Mouse (Mus musculus) hematopoietic stem cell, adult 5-6 weeks (primary cell): ENCODE data around the gene Gm49450. TPM values are rescaled to one million over a fixed set of nuclear protein-coding genes. Genes with fewer than 3 reads are reported as not detected.

Experiments
- ATAC-seq, 2 experiments: fragments of 125-278 bp in 1 of 2; replicated peaks in 1 of 2; 2 replicates each; pipeline ENCODE4 v1.8.0; 2016 to 2017; ENCODE audit warnings: inconsistent platforms in 2 of 2, mild to moderate bottlenecking in 2 of 2, moderate number of reproducible peaks in 2 of 2, low read depth in 1 of 2, moderate TSS enrichment in 1 of 2; ENCODE audit not compliant: low FRiP score in 2 of 2, poor library complexity in 2 of 2, severe bottlenecking in 2 of 2, insufficient read depth in 1 of 2, low TSS enrichment in 1 of 2
- total RNA-seq: library from RNA; stranded (forward); fragments of 172-1452, 232-1000 nt; gene quantifications from 2 replicates; pipeline ENCODE4 v1.2.3, GENCODE M21; 2017

The Gm49450 gene
- total RNA-seq, 1 experiment from 2014 or later, result not detected

GRCm38 (mm10) chr15:98916016-98916415 is 37.3 kb downstream of the Gm49450 start:
- no peak for ATAC-seq

DNA sequence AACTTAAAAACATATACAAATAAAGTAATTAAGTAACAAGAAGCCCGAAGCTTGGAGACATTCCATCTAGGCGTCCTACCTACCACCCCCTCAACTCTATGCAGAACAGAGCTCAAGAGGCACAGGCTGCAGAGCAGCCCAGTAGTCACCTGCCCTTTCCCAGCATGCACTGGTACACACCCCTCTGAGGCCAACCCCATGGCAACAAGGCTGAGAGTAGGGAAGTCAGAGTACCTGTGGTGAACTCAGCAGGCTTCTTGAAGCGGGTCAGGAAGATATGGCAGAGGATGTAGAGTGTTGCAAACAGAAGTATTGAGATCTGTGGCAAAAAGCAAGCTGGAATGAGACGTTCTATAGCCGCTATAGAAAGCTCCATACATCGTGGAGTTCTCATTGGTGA is 38.4 kb downstream of the Gm49450 start:
- ATAC-seq, result no peak

GRCm38 (mm10) chr15:98904692-98905091 is 48.7 kb downstream of the Gm49450 start:
- peak in 1 of 2 experiments; percentile 42; a peak in 1 of 4 replicates for ATAC-seq

- ATAC-seq, result no peak
Measured at GRCm38 (mm10) chr15:98902600-98902999, 50.8 kb downstream of the Gm49450 start.

GRCm38 (mm10) chr15:98901530-98901929 is 51.8 kb downstream of the Gm49450 start:
- ATAC-seq, result no peak

GRCm38 (mm10) chr15:98897928-98898800 is 55.2 kb downstream of the Gm49450 start, which contains the start of gene Dhh:
Dhh (minus strand) TSS chr15:98898540.
- 0 out of 4 replicates have a peak, but pooled peaks of 1 of the 2 experiments have one; percentile 8 for ATAC-seq

GRCm38 (mm10) chr15:98897495-98897894 is 55.9 kb downstream of the Gm49450 start:
- no peak for ATAC-seq

DNA sequence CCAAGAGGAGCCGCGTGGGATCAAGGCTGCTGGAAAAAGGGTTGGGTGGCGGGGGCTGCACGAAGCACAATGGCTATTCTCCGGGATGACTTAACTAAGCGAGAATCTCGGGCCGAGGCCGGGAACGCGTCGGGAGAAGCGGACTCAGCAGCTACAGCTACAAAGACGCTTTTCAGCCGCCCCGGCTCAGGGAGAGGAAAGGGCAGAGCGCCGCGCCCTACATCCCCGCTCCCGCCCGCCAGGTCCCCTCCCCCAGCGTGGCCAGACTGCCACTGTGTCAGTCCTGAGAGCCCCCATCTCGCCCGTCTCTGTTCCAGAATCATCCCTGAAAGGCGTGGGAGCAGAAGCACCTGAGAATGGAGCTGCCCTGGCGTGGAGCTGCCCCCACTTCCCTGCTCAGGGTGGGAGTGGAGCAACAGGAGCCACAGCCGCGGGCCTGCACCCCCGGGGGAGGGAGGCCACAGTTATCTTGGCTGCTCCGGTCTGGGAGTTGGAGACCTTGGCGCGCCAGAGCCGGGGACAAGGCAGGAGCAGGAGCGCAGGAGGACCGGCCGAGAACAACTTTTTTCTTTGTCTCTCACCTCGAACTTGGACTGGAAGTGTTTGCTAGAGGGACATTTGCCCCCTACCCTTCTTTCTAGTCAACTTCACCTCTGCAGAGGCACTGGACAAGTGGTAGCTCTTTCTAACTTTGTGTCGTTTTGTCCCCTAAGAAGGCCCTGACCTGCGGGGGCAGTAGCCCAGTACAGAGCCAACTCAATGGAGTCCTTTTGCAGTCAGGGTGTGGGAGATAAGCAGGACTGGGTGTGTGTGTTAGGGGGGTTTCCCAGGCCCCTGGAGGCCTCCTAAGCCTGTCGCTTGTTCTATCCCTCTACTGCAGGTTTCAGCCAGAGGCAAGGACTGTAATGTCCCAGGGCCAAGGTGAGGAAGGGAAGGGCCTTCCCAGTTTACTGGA is 57.4 kb downstream of the Gm49450 start:
- ATAC-seq, result no peak

DNA sequence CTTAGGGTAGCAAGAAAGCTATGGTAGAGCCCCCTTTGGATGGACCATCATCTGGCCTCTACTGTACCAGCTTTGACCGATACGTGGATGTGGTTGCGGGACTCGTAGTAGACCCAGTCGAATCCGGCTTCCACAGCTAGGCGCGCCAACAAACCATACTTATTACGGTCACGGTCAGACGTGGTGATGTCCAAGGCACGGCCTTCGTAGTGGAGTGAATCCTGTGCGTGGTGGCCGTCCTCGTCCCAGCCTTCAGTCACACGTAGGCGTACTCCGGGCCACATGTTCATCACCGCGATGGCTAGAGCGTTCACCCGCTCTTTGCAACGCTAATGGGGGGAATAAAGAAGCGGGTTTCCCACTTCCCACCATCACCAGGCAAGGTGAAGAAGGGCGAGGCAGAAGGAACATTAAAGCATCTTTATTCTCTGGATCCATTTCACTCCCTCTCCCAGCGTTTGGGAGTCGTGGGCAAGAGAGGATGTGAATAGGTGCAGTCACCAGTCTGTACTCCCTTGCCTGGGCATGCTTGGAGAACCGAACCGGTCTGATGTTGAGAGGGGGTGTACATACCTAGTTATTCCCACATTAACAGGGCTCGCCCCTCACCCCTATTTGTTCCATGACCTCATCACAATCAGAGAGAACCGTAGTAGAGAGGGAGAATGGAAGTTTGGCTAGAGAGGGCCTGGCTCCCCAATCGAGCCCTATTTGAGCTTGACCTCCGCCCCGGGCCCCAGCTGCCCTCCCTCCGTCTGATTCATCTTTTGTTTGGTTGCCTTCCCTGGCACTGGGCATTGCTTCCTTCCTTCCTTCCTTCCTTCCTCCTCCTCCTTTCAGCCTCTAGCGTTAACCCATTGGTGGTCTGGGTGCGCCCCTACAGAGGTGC is 58.4 kb downstream of the Gm49450 start:
- ATAC-seq, result no peak

DNA sequence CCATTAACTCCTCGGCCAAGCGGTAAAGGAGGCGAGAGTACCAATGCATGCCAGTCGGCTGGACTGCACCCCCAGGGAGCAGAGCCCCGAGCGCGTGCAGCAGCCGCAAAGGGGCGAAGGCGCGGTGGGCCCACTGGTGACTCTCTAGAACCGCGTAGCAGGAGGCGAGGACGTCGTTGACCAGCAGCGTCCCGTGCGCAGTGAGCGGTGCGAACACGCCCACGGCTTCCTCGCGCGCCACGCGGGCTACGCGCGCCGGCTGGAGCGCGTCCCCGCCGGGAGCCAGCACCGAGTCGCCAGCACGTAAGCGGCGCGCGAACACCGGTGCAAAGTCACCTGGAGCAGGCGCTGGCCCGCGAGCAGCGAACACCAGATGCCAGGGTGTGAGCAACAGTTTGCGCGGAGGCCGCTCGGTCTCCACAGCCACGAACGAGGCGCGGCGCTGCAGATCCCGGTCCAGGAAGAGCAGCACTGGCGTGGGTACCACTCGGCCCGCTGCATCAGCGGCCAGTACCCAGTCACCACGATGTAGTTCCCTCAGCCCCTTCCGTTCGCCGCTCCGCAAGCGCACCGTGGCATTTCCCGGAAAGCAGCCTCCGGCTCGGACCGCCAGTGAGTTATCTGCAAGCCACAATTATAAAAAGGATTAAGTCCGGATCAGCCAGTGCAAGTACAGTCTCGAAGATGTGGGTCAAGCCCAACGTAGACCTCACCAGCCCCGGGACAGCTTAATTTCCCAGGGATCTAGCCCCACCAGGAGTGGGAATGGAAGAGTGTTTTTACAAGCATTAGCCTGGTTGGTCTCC is 59.2 kb downstream of the Gm49450 start, which contains the start of gene Rhebl1:
Gene Rhebl1, minus strand, starts transcription at position 601 of the 806 bp plus-strand sequence.
- ATAC-seq, result no peak

DNA sequence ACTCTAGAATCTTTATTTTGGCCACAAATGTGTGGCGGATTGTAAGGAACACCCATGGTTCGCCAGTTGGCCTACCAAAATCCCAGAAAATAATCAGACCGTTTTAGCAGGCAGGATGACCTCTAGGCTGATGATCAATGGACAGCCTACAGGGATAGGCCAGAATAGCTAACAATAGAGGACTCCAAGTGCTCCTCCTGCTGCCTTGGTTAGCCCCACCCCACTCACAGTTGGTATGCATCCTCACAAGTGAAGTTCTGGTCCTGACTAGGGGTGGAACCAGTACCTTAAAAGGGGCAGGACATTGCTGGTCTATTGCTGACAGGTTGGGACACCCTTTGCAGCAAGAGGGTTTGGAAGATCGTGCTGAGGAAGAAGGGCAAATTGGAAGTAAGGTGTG is 60.3 kb downstream of the Gm49450 start:
- no peak for ATAC-seq

- ATAC-seq, result peak; percentile 85 to 90
Measured at GRCm38 (mm10) chr15:98891907-98892606, 61.3 kb downstream of the Gm49450 start.

GRCm38 (mm10) chr15:98891198-98891742 is 62.1 kb downstream of the Gm49450 start:
- ATAC-seq, result no peak

GRCm38 (mm10) chr15:98887526-98887925 is 65.8 kb downstream of the Gm49450 start:
- no peak for ATAC-seq

DNA sequence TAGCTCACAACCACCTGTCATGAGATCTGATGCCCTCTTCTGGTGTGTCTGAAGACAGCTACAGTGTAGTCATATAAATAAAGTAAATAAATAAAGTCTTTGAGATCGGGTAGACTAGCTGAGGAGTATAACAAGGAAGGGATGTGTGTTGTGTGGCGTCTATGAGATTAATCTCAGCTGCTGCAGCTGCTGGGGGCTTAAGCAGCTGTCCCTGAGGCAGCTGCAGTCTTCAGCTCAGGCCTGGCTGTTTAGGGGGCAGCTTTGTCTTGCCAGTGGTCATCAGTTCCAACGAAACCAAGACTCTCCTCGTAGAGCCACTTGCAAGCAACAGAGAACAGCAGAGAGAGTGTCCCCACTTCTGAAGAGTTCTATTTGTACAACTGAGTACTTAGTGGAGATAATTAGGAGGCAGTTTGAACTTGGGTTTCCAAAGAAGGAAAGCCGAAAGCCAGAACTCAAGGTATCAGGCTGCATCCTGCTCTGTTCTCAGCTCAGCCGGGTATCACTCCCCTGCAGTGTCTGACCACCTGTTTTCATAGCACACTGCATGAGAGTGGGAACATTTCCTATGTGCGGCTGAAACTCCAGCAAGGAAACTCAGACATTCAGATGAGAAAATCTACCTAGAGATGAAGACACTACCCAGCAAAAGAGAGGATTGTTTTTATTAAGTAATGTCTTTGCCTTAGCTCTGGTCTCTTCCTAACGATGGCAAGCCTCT is 66.5 kb downstream of the Gm49450 start:
- ATAC-seq, result no peak
